Mouse (Mus musculus) hindbrain, embryonic 10.5 days (tissue): ENCODE data around the gene 4933400A11Rik. TPM values are rescaled to one million over a fixed set of nuclear protein-coding genes. Genes with fewer than 3 reads are reported as not detected.

Experiments used
- DNase-seq: peaks from one replicate; pipeline ENCODE4 v3.0.0-alpha.2; 2017; ENCODE audit warnings: low spot score
- H3K27ac ChIP-seq: fragments of 300-500 bp; sonication (generic); 2 replicates; pipeline ENCODE4 v1.5.1; 2016; ENCODE audit warnings: mild to moderate bottlenecking, moderate library complexity
- H3K27me3 ChIP-seq: fragments of 300-500 bp; sonication (generic); 2 replicates; pipeline ENCODE4 v1.6.1; 2016; ENCODE audit warnings: mild to moderate bottlenecking; ENCODE audit not compliant: poor library complexity, insufficient read depth, severe bottlenecking
- H3K36me3 ChIP-seq: fragments of 300-500 bp; sonication (generic); 2 replicates; pipeline ENCODE4 v1.6.1; 2016; ENCODE audit warnings: mild to moderate bottlenecking, moderate library complexity
- H3K4me1 ChIP-seq: fragments of 300-500 bp; sonication (generic); replicated peaks from 2 replicates; pipeline ENCODE4 v1.6.1; 2016; ENCODE audit warnings: mild to moderate bottlenecking
- H3K4me3 ChIP-seq: fragments of 300-500 bp; sonication (generic); 2 replicates; pipeline ENCODE4 v1.5.1; 2016; ENCODE audit warnings: mild to moderate bottlenecking, moderate library complexity
- H3K9me3 ChIP-seq: fragments of 300-500 bp; sonication (generic); 2 replicates; pipeline ENCODE4 v1.6.1; 2016; ENCODE audit warnings: mild to moderate bottlenecking, moderate library complexity
- WGBS: fragments of 180-500 bp; shearing (Covaris S2); methylation state at CpG from one replicate; pipeline ENCODE4 v1.1.7; 2016; 5-methylcytosine and 5-hydroxymethylcytosine counted together
- polyA plus RNA-seq: library from polyadenylated mRNA; unstranded; fragments of >200 nt; fragmentation: Nextera tagmentation; extraction: Ambion mirVana; gene quantifications from 2 replicates; pipeline ENCODE4 v1.2.1, GENCODE M21; 2016

The 4933400A11Rik gene
- polyA plus RNA-seq, result 0.20 TPM in 1 of 2 replicates, not detected in the other

GRCm38 (mm10) chrX:169779535-169779934 lies at the start of gene 4933400A11Rik:
Gene 4933400A11Rik, minus strand, starts transcription at chrX:169779635.
- Histone ChIP-seq H3K4me3 (no peak within 1 kb of the TSS), H3K36me3 (no peaks in the 10 kb centered on the region), H3K27ac (no peak within 1 kb of the TSS), H3K4me1 (no peaks in the 10 kb centered on the region), H3K9me3 (no peaks in the 10 kb centered on the region), H3K27me3 (peaks cover 54% of the 10 kb centered on the region)
- no peak for DNase-seq
- WGBS, result 90% methylated on average over 3 of the region's 3 CpGs

GRCm38 (mm10) chrX:169828136-169828535 lies 48.7 kb upstream of the 4933400A11Rik start:
- Histone ChIP-seq H3K36me3 (no peaks in the 10 kb centered on the region), H3K27ac (peak overlapping the region; percentile 89), H3K4me3 (peak overlapping the region; percentile 47), H3K4me1 (peaks cover 21% of the 10 kb centered on the region), H3K27me3 (peaks cover 31% of the 10 kb centered on the region), H3K9me3 (no peaks in the 10 kb centered on the region)
- WGBS, result 25% methylated on average over 5 of the region's 5 CpGs
- DNase-seq, result peak; percentile 27

GRCm38 (mm10) chrX:169827720-169828119 lies 48.3 kb upstream of the 4933400A11Rik start:
- H3K27ac ChIP-seq, result peak overlapping the region; percentile 89
- no peak for DNase-seq
- H3K27me3 ChIP-seq, result peaks cover 32% of the 10 kb centered on the region
- 23% methylated on average over 7 of the region's 7 CpGs for whole genome bisulfite sequencing
- H3K9me3 ChIP-seq, result no peaks in the 10 kb centered on the region
- peak overlapping the region; percentile 47 for H3K4me3 ChIP-seq
- H3K36me3 ChIP-seq, result no peaks in the 10 kb centered on the region
- peaks cover 21% of the 10 kb centered on the region for H3K4me1 ChIP-seq

GRCm38 (mm10) chrX:169826947-169827346 lies 47.5 kb upstream of the 4933400A11Rik start:
- H3K4me1 ChIP-seq, result peaks cover 21% of the 10 kb centered on the region
- no peaks in the 10 kb centered on the region for H3K9me3 ChIP-seq
- DNase-seq, result peak; percentile 34
- WGBS, result 44% methylated on average over 10 of the region's 10 CpGs
- peaks cover 32% of the 10 kb centered on the region for H3K27me3 ChIP-seq
- H3K36me3 ChIP-seq, result no peaks in the 10 kb centered on the region
- H3K27ac ChIP-seq, result peak overlapping the region; percentile 69
- H3K4me3 ChIP-seq, result peak overlapping the region; percentile 18; the same call in 1 of the 2 replicates

GRCm38 (mm10) chrX:169813673-169814072 lies 34.2 kb upstream of the 4933400A11Rik start:
- WGBS, result 79% methylated on average over 1 of the region's 1 CpGs
- no peak overlapping the region for H3K4me3 ChIP-seq
- H3K9me3 ChIP-seq, result no peaks in the 10 kb centered on the region
- DNase-seq, result no peak
- H3K4me1 ChIP-seq, result no peaks in the 10 kb centered on the region
- H3K27ac ChIP-seq, result no peak overlapping the region
- peaks cover 43% of the 10 kb centered on the region for H3K27me3 ChIP-seq
- no peaks in the 10 kb centered on the region for H3K36me3 ChIP-seq

- no peaks in the 10 kb centered on the region for H3K36me3 ChIP-seq
- no peak overlapping the region for H3K27ac ChIP-seq
- DNase-seq, result no peak
- H3K4me1 ChIP-seq, result no peaks in the 10 kb centered on the region
- H3K27me3 ChIP-seq, result peaks cover 47% of the 10 kb centered on the region
- H3K4me3 ChIP-seq, result no peak overlapping the region
- WGBS, result 85% methylated on average over 2 of the region's 2 CpGs
- H3K9me3 ChIP-seq, result no peaks in the 10 kb centered on the region
These were observed 32.3 kb upstream of the 4933400A11Rik start for GRCm38 (mm10) chrX:169811783-169812182.

GRCm38 (mm10) chrX:169811318-169811717 lies 31.9 kb upstream of the 4933400A11Rik start:
- no peaks in the 10 kb centered on the region for H3K9me3 ChIP-seq
- H3K27ac ChIP-seq, result no peak overlapping the region
- DNase-seq, result no peak
- H3K4me1 ChIP-seq, result no peaks in the 10 kb centered on the region
- 68% methylated on average over 5 of the region's 5 CpGs for WGBS
- no peak overlapping the region for H3K4me3 ChIP-seq
- H3K27me3 ChIP-seq, result peaks cover 47% of the 10 kb centered on the region
- no peaks in the 10 kb centered on the region for H3K36me3 ChIP-seq

- Histone ChIP-seq H3K27me3 (peaks cover 36% of the 10 kb centered on the region), H3K4me1 (no peaks in the 10 kb centered on the region), H3K36me3 (no peaks in the 10 kb centered on the region), H3K27ac (no peak overlapping the region), H3K9me3 (no peaks in the 10 kb centered on the region), H3K4me3 (no peak overlapping the region)
- no peak for DNase-seq
- WGBS, result 88% methylated on average over 3 of the region's 3 CpGs
These were observed 28.3 kb upstream of the 4933400A11Rik start for GRCm38 (mm10) chrX:169807744-169808143.

GRCm38 (mm10) chrX:169805791-169806190 lies 26.4 kb upstream of the 4933400A11Rik start:
- Histone ChIP-seq H3K36me3 (no peaks in the 10 kb centered on the region), H3K4me1 (no peaks in the 10 kb centered on the region), H3K27ac (no peak overlapping the region), H3K4me3 (no peak overlapping the region), H3K27me3 (peaks cover 43% of the 10 kb centered on the region), H3K9me3 (no peaks in the 10 kb centered on the region)
- 77% methylated on average over 5 of the region's 5 CpGs for WGBS
- no peak for DNase-seq

GRCm38 (mm10) chrX:169800238-169800637 lies 20.8 kb upstream of the 4933400A11Rik start:
- Histone ChIP-seq H3K4me3 (no peak overlapping the region), H3K27me3 (peaks cover 43% of the 10 kb centered on the region), H3K4me1 (0 out of 2 replicates have a peak, but pooled peaks cover 3% of the 10 kb centered on the region), H3K36me3 (no peaks in the 10 kb centered on the region), H3K9me3 (no peaks in the 10 kb centered on the region), H3K27ac (no peak overlapping the region)
- 38% methylated on average over 4 of the region's 4 CpGs for WGBS
- no peak for DNase-seq

- Histone ChIP-seq H3K4me3 (peak overlapping the region; percentile 42), H3K27ac (peak overlapping the region; percentile 87), H3K4me1 (0 out of 2 replicates have a peak, but pooled peaks cover 8% of the 10 kb centered on the region), H3K36me3 (no peaks in the 10 kb centered on the region), H3K9me3 (no peaks in the 10 kb centered on the region), H3K27me3 (peaks cover 41% of the 10 kb centered on the region)
- peak; percentile 48 for DNase-seq
- 12% methylated on average over 11 of the region's 11 CpGs for WGBS
These were observed 19.7 kb upstream of the 4933400A11Rik start for GRCm38 (mm10) chrX:169798987-169799680.

GRCm38 (mm10) chrX:169797148-169797547 lies 17.7 kb upstream of the 4933400A11Rik start:
- 70% methylated on average over 3 of the region's 3 CpGs for WGBS
- H3K4me3 ChIP-seq, result no peak overlapping the region
- no peak for DNase-seq
- H3K27me3 ChIP-seq, result peaks cover 38% of the 10 kb centered on the region
- no peaks in the 10 kb centered on the region for H3K36me3 ChIP-seq
- 0 out of 2 replicates have a peak, but pooled peaks cover 12% of the 10 kb centered on the region for H3K4me1 ChIP-seq
- H3K9me3 ChIP-seq, result no peaks in the 10 kb centered on the region
- no peak overlapping the region for H3K27ac ChIP-seq

GRCm38 (mm10) chrX:169794831-169795311 lies 15.4 kb upstream of the 4933400A11Rik start:
- Histone ChIP-seq H3K4me1 (0 out of 2 replicates have a peak, but pooled peaks cover 10% of the 10 kb centered on the region), H3K9me3 (no peaks in the 10 kb centered on the region), H3K36me3 (no peaks in the 10 kb centered on the region), H3K27me3 (peaks cover 24% of the 10 kb centered on the region; the same call in 1 of the 2 replicates), H3K27ac (no peak overlapping the region), H3K4me3 (no peak overlapping the region)
- no peak for DNase-seq
- 61% methylated on average over 7 of the region's 7 CpGs for WGBS
